Mouse (Mus musculus) layer of hippocampus, postnatal 36 days (tissue): ENCODE measurements around the gene Zfp444. TPM values are rescaled to one million over a fixed set of nuclear protein-coding genes. Genes with fewer than 3 reads are reported as not detected.
A peak's percentile ranks its signal among the peaks of the same experiment; 100 is the strongest.

Source experiments
- DNase-seq, 2 experiments: peaks; one replicate each; pipeline ENCODE4 v3.0.0; 2022
- total RNA-seq, 2 experiments: library from RNA; stranded (reverse); gene quantifications; 2 replicates each; pipeline ENCODE4 v1.2.3; 2021

Gene Zfp444
- total RNA-seq, 2 experiments from 2014 or later: 52.7 to 60.6 TPM

GRCm38 (mm10) chr7:6220147-6220546 is 48.1 kb downstream of the Zfp444 start:
- DNase-seq: no peak

DNA sequence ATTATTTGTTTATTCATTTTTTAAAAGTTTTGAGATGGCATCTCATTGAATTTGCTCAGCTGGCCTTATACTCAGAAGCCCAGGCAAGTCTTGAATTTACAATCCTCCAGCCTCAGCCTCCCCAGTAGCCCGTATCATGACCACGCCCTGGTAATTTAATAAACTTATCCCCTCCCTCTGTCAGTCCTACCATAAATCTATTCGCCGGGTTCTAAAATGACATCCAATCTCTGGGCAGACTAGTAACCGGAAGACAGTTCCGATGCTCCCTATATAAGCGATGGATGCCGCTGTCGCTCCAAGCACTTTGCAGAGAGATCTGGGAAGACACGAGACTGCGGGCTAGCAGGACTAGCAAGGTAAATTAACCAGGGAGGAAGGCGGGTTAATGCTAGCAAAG is 50.0 kb downstream of the Zfp444 start, which contains the start of gene Zscan5b:
TSS of gene Zscan5b (plus strand) at position 301 of the 400 bp plus-strand sequence.
- DNase-seq: no peak

- DNase-seq: peak in 1 of 2 experiments; percentile 4
Measured at GRCm38 (mm10) chr7:6228491-6228890, 56.5 kb downstream of the Zfp444 start.

DNA sequence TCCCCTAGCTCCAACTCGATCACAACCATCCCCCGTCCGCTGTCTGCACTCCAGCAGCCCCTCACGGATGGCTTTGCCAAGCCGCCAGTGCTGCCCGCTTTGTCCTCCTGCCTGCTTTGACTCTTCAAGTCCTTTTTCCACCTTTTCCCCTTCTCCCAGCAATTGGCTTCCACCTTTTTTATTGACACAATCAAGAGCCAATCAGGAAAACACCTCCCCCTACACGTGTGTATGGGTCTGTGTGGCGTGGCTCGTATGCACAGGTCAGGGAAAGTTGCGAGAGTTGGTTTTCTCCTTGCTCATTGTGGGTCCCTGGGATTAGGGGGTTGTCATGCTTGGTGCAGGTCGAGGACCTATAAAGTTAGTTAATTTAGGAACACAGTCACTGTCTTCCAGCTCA is 67.8 kb downstream of the Zfp444 start:
- DNase-seq: no peak

GRCm38 (mm10) chr7:6240841-6241425 is 68.9 kb downstream of the Zfp444 start:
- DNase-seq: peak in 1 of 2 experiments; percentile 5

Other genes starting within 250 kb of the Zfp444 start
- gene Vmn1r65, start 161.2 kb upstream of the Zfp444 start, total RNA-seq: not detected
- not detected for gene Nlrp4c, start 127.1 kb upstream of the Zfp444 start, total RNA-seq
- gene Zfp787, start 16.2 kb upstream of the Zfp444 start, total RNA-seq: 10 to 100 TPM; 23.5 to 26.5 TPM
- not detected for gene Galp, start 24.9 kb downstream of the Zfp444 start, total RNA-seq
- gene Zscan5b, start 50.1 kb downstream of the Zfp444 start, total RNA-seq: not detected
- not detected for gene Epp13, start 80.5 kb downstream of the Zfp444 start, total RNA-seq
- gene Zfp667, start 114.4 kb downstream of the Zfp444 start, total RNA-seq: 10 to 100 TPM; 17.6 to 19.0 TPM
- 10 to 100 TPM; 10.4 to 13.1 TPM for gene Zfp583, start 159.1 kb downstream of the Zfp444 start, total RNA-seq
- gene Gm3854, start 171.5 kb downstream of the Zfp444 start, total RNA-seq: 1 to 10 TPM; 6.0 to 8.0 TPM
- gene Zfp78, start 191.1 kb downstream of the Zfp444 start, total RNA-seq: 1 to 10 TPM; 5.3 to 5.8 TPM
- 10 to 100 TPM in 1 of 2 experiments, 1 to 10 TPM in 1; 6.0 to 12.0 TPM for gene Zfp28, start 211.1 kb downstream of the Zfp444 start, total RNA-seq
- gene Smim17, start 226.5 kb downstream of the Zfp444 start, total RNA-seq: 10 to 100 TPM; 21.3 to 24.2 TPM
- under 1 TPM; 0.45 to 0.68 TPM for gene Gm20715, start 238.1 kb downstream of the Zfp444 start, total RNA-seq